Mouse (Mus musculus): ENCODE results near the gene Pecr.

The Pecr gene

GRCm38 (mm10) chr1:72283992-72284485, at the start of gene Pecr, which contains the start of gene Tmem169:
TSS of gene Pecr (minus strand) at chr1:72284314.
TSS of gene Tmem169 (plus strand) at chr1:72284369.
- in situ Hi-C loops (cut with MboI; ENCODE audit: low pct_unique_long_range_greater_than_20kb in 1 of 2, low sequenced_read_pairs in 2 of 2, unreplicated experiment in 1 of 2): no loop called here

- in situ Hi-C loops (cut with MboI; ENCODE audit: low pct_unique_long_range_greater_than_20kb in 1 of 2, low sequenced_read_pairs in 2 of 2, unreplicated experiment in 1 of 2): no loop called here
Measured at GRCm38 (mm10) chr1:72326162-72326821, 42.2 kb upstream of the Pecr start.

- in situ Hi-C loops (cut with MboI; ENCODE audit: low pct_unique_long_range_greater_than_20kb in 1 of 2, low sequenced_read_pairs in 2 of 2, unreplicated experiment in 1 of 2): no loop called here
Measured at GRCm38 (mm10) chr1:72323248-72323647, 39.1 kb upstream of the Pecr start.

- in situ Hi-C loops (cut with MboI; ENCODE audit: low pct_unique_long_range_greater_than_20kb in 1 of 2, low sequenced_read_pairs in 2 of 2, unreplicated experiment in 1 of 2): no loop called here
Measured at GRCm38 (mm10) chr1:72320759-72321158, 36.6 kb upstream of the Pecr start.

- in situ Hi-C loops (cut with MboI; ENCODE audit: low pct_unique_long_range_greater_than_20kb in 1 of 2, low sequenced_read_pairs in 2 of 2, unreplicated experiment in 1 of 2): no loop called here
Measured at GRCm38 (mm10) chr1:72316901-72317300, 32.8 kb upstream of the Pecr start.

GRCm38 (mm10) chr1:72316409-72316808, 32.3 kb upstream of the Pecr start:
- in situ Hi-C loops (cut with MboI; ENCODE audit: low pct_unique_long_range_greater_than_20kb in 1 of 2, low sequenced_read_pairs in 2 of 2, unreplicated experiment in 1 of 2): no loop called here

- in situ Hi-C loops (cut with MboI; ENCODE audit: low pct_unique_long_range_greater_than_20kb in 1 of 2, low sequenced_read_pairs in 2 of 2, unreplicated experiment in 1 of 2): no loop called here
Measured at GRCm38 (mm10) chr1:72315447-72315846, 31.3 kb upstream of the Pecr start.

GRCm38 (mm10) chr1:72313399-72314039, 29.4 kb upstream of the Pecr start:
- in situ Hi-C loops (cut with MboI; ENCODE audit: low pct_unique_long_range_greater_than_20kb in 1 of 2, low sequenced_read_pairs in 2 of 2, unreplicated experiment in 1 of 2): no loop called here

GRCm38 (mm10) chr1:72312701-72313398, 28.7 kb upstream of the Pecr start:
- in situ Hi-C loops (cut with MboI; ENCODE audit: low pct_unique_long_range_greater_than_20kb in 1 of 2, low sequenced_read_pairs in 2 of 2, unreplicated experiment in 1 of 2): no loop called here

- in situ Hi-C loops (cut with MboI; ENCODE audit: low pct_unique_long_range_greater_than_20kb in 1 of 2, low sequenced_read_pairs in 2 of 2, unreplicated experiment in 1 of 2): no loop called here
Measured at GRCm38 (mm10) chr1:72309744-72310424, 25.8 kb upstream of the Pecr start.

GRCm38 (mm10) chr1:72308919-72309318, 24.8 kb upstream of the Pecr start:
- in situ Hi-C loops (cut with MboI; ENCODE audit: low pct_unique_long_range_greater_than_20kb in 1 of 2, low sequenced_read_pairs in 2 of 2, unreplicated experiment in 1 of 2): no loop called here

GRCm38 (mm10) chr1:72307317-72307798, 23.2 kb upstream of the Pecr start, which contains the start of gene Xrcc5:
TSS of gene Xrcc5 (plus strand) at chr1:72307421.
- in situ Hi-C loops (cut with MboI; ENCODE audit: low pct_unique_long_range_greater_than_20kb in 1 of 2, low sequenced_read_pairs in 2 of 2, unreplicated experiment in 1 of 2): no loop called here

- in situ Hi-C loops (cut with MboI; ENCODE audit: low pct_unique_long_range_greater_than_20kb in 1 of 2, low sequenced_read_pairs in 2 of 2, unreplicated experiment in 1 of 2): no loop called here
Measured at GRCm38 (mm10) chr1:72306679-72307181, 22.6 kb upstream of the Pecr start.

- in situ Hi-C loops (cut with MboI; ENCODE audit: low pct_unique_long_range_greater_than_20kb in 1 of 2, low sequenced_read_pairs in 2 of 2, unreplicated experiment in 1 of 2): no loop called here
Measured at GRCm38 (mm10) chr1:72306241-72306640, 22.1 kb upstream of the Pecr start.

- in situ Hi-C loops (cut with MboI; ENCODE audit: low pct_unique_long_range_greater_than_20kb in 1 of 2, low sequenced_read_pairs in 2 of 2, unreplicated experiment in 1 of 2): no loop called here
Measured at GRCm38 (mm10) chr1:72301845-72302244, 17.7 kb upstream of the Pecr start.

- in situ Hi-C loops (cut with MboI; ENCODE audit: low pct_unique_long_range_greater_than_20kb in 1 of 2, low sequenced_read_pairs in 2 of 2, unreplicated experiment in 1 of 2): no loop called here
Measured at GRCm38 (mm10) chr1:72295746-72296145, 11.6 kb upstream of the Pecr start.

GRCm38 (mm10) chr1:72293869-72294663, 10.0 kb upstream of the Pecr start:
- in situ Hi-C loops (cut with MboI; ENCODE audit: low pct_unique_long_range_greater_than_20kb in 1 of 2, low sequenced_read_pairs in 2 of 2, unreplicated experiment in 1 of 2): no loop called here

- in situ Hi-C loops (cut with MboI; ENCODE audit: low pct_unique_long_range_greater_than_20kb in 1 of 2, low sequenced_read_pairs in 2 of 2, unreplicated experiment in 1 of 2): no loop called here
Measured at GRCm38 (mm10) chr1:72291925-72292324, 7.8 kb upstream of the Pecr start.

Data from mouse embryonic stem cell (cell line).